Mouse (Mus musculus) NIH3T3 (cell line): ENCODE measurements at regions not wholly inside any gene's neighbourhood (a gene's known extent, or its start where the extent isn't known, plus 50 kb on each side); places are given as distances from the start of the nearest gene placed in this dataset.

Experiments used
- DNase-seq: peaks from one replicate; pipeline ENCODE4 v3.0.0-alpha.2; 2012; ENCODE audit warnings: low read depth

DNA sequence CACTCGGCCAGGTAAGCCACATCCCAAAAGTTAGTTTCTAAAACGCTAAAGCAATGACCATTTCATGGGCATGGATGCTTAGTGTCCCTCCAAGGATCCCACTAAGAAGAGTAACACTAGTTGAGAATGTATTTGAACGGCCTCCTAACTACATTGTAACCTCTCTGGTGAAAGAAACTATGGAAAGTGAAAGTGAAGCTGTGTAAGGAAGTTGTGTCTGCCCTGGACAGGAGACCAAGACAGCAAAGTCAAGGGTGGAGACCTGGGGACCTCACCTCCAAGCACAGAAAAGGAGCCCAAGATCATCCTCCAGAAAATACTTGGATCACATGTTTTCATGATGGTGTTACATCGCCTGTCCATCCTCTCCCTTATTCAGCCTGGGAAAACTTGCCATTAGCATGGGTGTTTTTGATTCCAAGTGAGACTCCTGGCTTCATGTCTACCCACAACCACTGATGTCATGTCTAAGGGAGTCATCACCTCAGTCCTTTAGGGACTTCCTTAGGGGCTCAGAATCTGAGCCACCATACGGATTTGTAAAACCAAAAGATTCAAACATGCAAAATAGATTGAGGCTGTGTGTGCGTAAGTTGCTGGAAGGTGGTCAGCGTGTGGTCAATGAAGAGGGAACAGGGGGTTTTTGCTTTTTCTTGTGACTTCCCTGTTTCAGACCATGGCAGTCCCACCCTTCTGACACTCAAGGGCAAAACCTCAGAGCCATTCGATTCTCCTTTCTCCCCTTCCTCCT is 62.4 kb upstream of the 1700016C15Rik start:
- no peak for DNase-seq

DNA sequence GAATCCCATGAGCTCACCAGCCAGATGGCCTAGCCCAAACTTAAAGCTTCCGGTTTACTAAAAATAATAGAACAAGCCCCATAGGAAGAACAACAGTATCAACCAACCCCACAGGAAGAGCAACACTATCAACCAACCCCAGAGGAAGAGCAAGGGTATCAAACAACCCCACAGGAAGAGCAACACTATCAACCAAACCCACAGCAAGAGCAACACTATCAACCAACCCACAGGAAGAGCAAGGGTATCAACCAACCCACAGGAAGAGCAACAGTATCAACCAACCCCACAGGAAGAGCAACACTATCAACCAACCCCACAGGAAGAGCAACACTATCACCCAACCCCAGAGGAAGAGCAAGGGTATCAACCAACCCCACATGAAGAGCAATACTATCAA is 59.0 kb upstream of the 1700016C15Rik start:
- DNase-seq = no peak

DNA sequence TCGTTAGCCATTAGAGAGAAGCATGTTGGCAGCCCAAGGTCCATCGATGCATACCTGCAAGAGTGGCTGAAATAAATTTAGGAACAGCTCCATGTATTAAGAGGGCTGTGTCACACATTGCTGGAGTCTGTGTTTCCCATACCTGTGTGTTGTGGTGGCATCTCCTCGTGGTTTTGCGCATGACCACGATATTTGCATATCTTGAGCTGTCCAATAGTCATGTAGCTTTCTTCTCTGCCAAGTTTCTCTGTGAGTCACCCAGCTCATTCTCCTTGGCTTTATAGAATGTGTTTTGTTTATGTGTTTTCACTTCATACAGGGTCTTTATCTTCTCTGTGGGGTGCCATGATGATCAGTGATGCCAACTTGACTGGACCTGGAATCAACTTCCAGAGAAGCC is 53.0 kb upstream of the 1700016C15Rik start:
- peak; percentile 52 for DNase-seq

DNA sequence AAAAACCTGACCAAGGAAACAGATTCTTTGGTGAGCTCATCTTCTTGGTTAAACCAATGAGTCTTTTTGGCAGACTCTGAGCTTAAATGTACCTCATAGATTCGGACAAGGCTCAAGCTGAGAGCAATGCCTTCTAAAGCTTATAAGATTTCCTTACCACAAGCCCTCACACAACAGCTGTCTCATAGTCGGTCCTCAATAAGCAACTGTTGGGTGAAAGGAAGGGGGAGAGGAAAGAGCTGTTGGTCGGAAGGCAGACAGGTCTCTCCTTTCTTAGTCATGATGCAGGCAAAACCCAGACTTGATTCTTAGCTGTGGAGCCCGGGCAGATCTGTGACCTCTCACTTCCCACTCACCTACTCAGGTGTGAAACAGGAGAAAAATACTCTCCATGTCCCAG is 50.8 kb upstream of the 1700016C15Rik start:
- DNase-seq = no peak
